Mouse (Mus musculus) cortical plate, adult 2 months (tissue): ENCODE measurements around the gene AW011738.

Experiments
- CTCF ChIP-seq: fragments of 200-500 bp; IDR thresholded peaks from 2 replicates; pipeline ENCODE4 v1.5.1; 2011; ENCODE audit warnings: mild to moderate bottlenecking, control low read depth, low read length; ENCODE audit not compliant: insufficient read depth; ENCODE audit errors: extremely low read depth
- POLR2A ChIP-seq: fragments of 200-500 bp; IDR thresholded peaks from 2 replicates; pipeline ENCODE4 v1.6.1; 2011; ENCODE audit warnings: mild to moderate bottlenecking, low read length, control low read depth; ENCODE audit not compliant: insufficient read depth; ENCODE audit errors: extremely low read depth

GRCm38 (mm10) chr4:156188811-156189323 is 14.2 kb upstream of the AW011738 start:
- TF ChIP-seq POLR2A (no peak), CTCF (no peak)
